Mouse (Mus musculus) T-helper 1 cell (primary cell): ENCODE measurements around the gene Tigar.

Source experiments
- in situ Hi-C: fragments of 300-600 bp; cut with MboI, MseI; formaldehyde crosslinking; loops from one replicate; pipeline ENCODE4 v1.15.1; 2025; ENCODE audit warnings: high pct_unique_total_duplicates

Tigar gene

DNA sequence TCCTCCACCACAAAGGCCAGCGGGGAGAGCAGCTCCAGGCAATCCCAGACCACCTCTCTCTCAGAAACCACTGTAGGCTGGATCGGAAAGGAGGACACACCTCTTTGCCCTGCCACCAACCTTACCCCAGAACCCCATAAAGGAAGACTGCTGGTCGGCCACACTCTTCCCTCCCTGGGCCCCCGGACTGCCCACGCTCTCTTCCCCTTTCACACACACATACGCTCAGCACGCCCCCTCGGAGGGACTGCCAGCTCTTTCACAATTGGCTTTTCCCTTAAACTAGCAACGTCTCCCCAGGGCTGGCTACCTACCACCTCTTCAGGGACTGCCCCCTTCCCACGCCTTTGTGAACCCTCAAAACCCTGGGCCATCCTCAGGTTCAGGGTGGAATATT, 33.8 kb upstream of the Tigar start:
- in situ Hi-C loops = loop anchor here (5.0 to 10.0 kb wide), 2 partner anchors 129 to 1212 kb away; partner anchors contain the start of gene Tulp3

DNA sequence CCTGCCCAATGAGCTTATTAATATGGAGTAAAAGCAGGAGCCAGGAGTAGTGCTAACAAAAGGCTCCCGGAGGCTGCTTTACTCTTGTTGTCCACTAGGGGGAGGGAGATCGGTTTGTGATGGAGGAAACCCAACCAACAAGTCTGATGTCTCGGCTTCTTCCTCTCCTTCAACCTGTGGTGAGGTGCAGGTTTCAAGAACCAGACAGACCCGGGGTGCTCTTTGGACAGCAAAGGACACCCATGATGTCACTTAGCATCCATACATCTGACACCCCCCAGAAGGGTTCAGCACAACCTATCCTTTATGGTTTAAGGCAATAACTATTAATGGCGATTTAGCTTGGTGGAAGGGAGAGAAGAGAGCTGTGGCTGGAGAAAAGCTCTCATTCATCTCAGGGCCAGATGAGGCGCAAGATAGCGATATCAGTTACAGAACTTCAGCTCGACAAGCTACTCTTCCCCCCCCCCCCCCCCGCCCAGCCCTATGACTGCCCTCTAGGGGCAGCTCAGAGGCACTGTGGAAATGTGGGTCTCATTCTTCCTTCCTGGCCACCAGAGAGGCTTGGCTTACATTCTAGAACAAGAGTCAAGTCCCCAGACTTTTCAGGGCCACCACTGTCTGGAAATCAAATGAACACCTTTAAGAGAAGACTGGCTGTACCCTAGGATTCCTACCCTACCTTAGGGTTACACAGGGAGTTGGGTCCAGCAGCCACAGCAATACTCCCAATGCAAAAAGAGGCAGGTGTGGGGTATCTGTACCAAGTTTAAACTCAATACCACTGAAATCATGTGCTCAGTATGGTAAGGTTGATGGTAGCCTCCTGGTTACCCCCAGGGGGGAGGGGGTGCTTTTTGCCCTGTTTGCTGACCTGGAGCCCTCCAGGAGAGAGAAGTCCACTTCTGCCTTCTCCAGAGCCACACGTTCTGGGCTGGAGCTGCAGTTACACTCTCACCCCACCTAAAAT, 33.1 kb upstream of the Tigar start:
- in situ Hi-C loops = loop anchor here (5.0 to 10.0 kb wide), 2 partner anchors 130 to 1212 kb away; partner anchors contain the start of gene Tulp3

- in situ Hi-C loops = loop anchor here (5.0 kb wide), 1 partner anchor 52 kb away; no protein-coding TSS in a partner anchor
These were observed 29.6 kb upstream of the Tigar start for GRCm38 (mm10) chr6:127138962-127139361.

DNA sequence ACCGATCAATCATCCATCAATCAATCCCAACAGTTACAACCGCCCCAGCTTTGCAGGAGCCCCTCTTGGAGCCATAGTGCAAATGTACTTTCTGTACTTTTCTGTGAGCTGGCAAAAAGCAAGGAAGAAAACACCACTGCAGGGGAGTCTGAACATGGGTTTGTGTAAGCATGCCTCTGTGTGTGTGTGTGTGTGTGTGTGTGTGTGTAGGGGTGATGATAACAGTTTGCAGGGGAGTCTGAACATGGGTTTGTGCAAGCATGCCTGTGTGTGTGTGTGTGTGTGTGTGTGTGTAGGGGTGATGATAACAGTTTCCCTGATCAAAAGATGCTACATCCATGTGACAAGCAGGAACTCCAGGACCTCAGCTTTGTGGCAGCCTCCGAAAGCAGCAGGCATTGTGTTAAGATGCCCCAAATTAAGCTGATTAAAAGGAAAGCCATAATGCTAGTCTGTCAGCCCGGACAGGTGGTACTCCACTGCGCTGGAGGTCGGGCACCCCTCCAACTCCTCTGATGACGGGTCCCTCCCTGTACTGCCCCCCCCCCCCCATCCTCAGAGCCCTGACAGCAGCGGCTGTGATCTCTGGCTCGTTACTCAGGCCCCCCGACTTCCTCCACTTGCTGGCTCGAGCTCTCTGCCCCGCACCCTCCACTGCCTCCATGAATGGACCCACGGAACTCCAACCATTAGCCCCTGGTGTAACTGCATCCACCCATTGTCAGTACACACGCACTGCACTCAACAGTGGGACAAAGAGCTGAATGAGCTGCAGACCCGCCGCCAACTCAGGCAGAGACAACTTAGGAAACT, 24.3 kb upstream of the Tigar start:
- in situ Hi-C loops = no loop called here

DNA sequence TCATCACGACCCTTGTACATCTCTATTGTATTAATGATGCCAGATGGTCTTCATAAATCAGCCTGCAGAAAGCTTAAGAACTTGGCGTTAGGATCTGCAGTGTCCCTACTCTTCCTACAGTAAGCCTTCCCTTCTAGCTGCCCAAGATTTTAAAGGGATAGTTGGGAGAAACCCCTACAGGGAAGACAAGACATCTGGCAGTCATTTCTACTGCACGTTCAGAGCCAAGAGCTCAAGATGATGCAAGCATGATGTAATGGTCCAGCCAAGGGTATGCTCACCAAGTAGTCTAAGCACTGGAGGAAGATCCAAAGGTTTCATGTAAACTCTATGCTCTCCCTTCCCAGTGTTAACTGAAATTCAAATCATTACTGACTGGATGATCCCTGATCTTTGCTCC, 23.4 kb upstream of the Tigar start:
- in situ Hi-C loops = no loop called here

- in situ Hi-C loops = no loop called here
These were observed 22.6 kb upstream of the Tigar start for GRCm38 (mm10) chr6:127131946-127132345.

GRCm38 (mm10) chr6:127130377-127130776, 21.0 kb upstream of the Tigar start:
- in situ Hi-C loops = no loop called here

- in situ Hi-C loops = no loop called here
These were observed 20.3 kb upstream of the Tigar start for GRCm38 (mm10) chr6:127129659-127130058.

- in situ Hi-C loops = no loop called here
These were observed 14.1 kb upstream of the Tigar start for GRCm38 (mm10) chr6:127123506-127123905.

DNA sequence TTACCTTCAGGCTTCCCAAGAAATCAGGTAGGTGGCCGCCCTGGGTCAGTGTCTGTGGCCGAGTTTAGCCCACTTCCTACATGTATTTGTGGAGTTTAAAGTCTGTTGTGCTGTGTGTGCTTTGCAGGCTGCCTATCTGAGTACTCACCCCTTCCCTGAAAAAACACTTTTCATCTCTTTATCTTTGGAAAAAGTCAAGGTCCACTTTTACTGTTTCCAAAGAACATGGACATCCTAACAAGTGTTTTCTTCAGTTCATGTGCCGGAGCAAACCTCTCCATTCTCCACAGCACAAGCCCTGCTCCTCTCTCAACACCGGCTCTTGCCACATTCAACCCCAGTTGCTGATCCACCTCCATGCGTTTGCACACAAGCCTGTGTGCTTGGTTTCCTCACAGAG, 13.6 kb upstream of the Tigar start:
- in situ Hi-C loops = no loop called here

GRCm38 (mm10) chr6:127122221-127122806, 13.0 kb upstream of the Tigar start:
- in situ Hi-C loops = no loop called here

DNA sequence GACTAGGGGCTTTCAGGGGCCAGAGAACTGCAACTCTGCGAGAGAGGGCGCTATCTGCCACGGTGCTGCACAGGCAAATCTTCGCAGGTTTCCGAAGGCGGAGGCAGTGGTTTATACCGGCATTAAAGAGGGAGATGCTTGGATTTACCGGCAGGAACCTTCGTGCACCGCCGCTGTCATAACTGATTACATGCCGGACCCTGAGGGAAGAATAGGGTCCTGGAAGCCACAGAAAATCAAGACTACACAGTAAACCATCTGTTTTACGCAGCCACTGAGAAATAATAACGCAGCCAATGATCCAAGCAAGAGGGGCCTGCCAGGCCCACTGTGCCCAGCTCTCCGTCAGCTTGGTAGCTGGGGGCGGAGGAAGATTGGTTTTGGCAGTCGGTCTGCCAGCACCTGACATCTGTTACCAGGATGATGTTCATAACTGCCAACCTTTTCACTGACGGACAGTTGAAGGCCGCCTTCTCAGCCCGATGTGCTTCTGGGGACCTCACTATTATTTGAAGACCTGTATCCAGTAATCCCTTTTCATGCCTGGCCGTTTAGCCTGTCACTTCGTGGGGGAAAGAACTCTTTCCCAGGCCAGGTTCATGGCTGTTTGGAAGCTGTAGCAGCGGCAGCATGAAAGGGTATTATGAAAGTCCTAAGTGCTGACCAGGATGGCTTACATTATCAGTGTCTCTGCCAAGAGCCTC, 5.5 kb upstream of the Tigar start:
- in situ Hi-C loops = no loop called here

DNA sequence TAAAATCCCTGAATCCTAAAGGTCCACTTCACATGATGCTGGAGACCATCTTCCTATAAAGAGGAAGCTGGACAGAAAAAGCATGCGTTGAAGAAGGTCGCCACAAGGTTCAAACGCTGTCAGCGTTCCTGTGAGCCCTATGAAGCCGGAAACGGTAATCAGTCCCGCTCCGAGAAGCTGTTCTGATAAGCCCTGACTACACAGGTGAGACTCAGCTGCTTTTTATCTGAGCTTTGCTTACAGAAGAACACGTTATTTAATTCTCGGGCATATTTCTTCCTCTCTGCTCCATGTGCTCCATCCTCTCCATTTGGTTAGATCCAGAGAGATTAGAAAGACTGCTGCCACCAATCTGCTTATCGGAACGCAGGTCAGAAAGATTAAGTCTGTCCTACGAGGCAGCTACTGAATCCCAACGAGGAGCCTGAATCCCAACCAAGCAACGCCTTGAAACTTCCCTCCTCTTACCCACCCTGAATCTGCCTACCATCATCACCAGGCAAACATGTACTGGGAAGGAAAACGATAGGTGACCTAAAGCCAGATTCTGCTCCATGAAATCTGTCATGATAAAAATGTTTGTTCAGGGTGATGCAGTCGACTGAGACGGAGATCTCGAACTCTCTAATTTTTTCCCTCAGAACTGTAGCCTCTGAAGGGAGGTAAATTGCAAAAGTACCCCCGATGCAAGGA, 843 bp downstream of the Tigar start:
- in situ Hi-C loops = no loop called here

DNA sequence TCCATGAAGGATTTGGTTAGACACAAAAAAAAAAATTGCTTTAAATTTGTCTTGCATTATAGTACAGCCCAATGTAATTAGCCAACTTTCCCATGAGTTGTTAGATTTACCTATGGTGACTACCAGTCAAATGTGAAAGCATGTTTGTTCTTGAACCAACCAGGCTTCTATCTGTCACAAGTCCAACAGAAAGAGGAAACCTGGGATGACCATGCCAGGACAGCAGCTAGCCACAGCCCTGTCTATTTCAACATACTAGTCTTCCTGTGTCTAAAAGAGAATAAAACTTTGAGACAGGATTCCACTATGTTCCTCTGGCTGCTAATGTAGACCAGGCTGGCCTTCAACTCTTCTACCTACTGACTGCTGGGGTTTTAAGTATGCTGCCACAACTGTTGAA, 1.9 kb downstream of the Tigar start:
- in situ Hi-C loops = no loop called here

DNA sequence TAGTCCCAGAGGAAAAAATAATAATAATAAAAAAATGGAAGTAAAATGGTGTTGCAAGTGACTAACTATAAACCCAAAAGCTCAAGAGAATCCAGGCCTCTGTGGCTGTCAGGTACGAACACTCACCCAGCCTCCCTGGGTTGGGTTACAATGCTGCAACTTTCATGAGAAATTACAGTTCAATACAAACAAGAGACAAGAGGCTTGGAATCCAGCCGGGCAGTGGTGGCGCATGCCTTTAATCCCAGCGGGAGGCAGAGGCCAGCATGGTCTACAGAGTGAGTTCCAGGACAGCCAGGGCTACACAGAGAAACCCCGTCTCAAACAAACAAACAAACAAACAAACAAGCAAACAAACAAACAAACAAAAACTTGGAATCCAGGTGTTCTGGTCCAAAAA, 2.6 kb downstream of the Tigar start:
- in situ Hi-C loops = no loop called here

DNA sequence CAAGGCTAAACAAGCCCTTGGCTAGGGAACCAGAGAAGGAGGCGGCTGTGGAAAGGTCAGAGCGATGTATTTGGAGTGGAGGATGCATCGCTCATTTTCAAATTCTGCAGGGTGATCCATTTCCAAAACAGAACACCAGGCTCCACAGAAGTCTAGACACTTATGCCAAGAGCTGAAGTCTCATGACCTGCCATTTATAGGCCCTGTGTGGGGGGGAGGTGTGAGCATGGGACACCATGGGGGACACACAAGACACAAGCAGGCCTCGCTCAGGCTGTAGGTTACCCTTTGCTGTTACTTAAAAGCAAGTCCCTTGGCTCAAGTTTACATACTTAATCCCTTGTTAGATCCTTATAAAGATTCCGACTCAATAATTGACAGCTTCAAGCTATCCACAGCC, 3.2 kb downstream of the Tigar start:
- in situ Hi-C loops = no loop called here

- in situ Hi-C loops = no loop called here
These were observed 4.2 kb downstream of the Tigar start for GRCm38 (mm10) chr6:127105107-127105506.

- in situ Hi-C loops = no loop called here
These were observed 4.8 kb downstream of the Tigar start for GRCm38 (mm10) chr6:127104396-127105029.

DNA sequence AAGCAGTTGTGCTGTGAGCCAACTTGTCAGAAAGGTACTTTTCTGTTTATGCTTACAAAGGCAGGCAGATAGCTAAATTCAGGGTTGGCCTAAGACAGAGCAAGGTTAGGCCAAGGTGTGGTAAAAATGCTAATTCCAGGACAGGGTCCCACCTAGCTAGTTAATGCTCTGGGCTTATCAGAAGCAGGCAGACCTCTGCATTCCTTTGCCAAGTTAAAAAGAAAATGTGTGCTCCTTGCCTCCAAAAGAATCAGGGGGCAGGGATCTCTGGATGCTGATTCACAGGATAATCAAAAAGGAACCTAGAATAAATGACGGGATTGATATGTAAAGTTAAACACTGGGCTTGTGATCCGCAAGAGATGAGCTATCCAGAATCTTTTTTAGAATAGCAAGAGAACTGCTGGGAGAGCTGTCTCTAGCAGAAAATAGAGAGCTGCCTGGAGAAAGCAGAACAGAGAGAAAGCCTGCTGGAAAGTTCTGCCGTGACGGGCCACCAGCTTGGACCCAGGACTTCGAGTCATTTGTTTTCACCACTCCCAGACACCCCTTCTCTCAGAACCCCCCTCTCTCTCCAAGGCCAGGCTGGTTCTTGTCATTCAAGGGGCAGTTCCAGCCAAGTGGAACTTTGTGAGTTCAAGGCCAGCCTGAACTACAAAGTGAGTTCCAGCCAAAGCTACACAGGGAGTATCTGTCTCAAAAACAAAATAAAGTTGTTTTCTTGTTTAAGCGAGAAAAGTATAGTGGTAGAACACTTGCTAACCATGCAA, 5.7 kb downstream of the Tigar start:
- in situ Hi-C loops = no loop called here

- in situ Hi-C loops = no loop called here
These were observed 14.8 kb downstream of the Tigar start for GRCm38 (mm10) chr6:127094565-127094964.
